Mouse (Mus musculus) erythroid progenitor cell, adult 5-6 weeks (primary cell): ENCODE measurements around the gene Crym. TPM values are rescaled to one million over a fixed set of nuclear protein-coding genes. Genes with fewer than 3 reads are reported as not detected.

Experiments
- ATAC-seq: replicated peaks from 2 replicates; pipeline ENCODE4 v1.8.0; 2016; ENCODE audit warnings: moderate number of reproducible peaks, mild to moderate bottlenecking, moderate TSS enrichment, inconsistent platforms; ENCODE audit not compliant: poor library complexity, low FRiP score, severe bottlenecking
- total RNA-seq, 2 experiments: library from RNA; stranded (forward) in 1 of 2; stranded (reverse) in 1 of 2; fragments of 150-400 nt in 1 of 2; fragments of 186-747, 209-891 nt in 1 of 2; gene quantifications; 2 replicates each; pipeline versions ENCODE4 v1.2.3 to v1.2.4; 2015 to 2017; ENCODE audit warnings: low replicate concordance in 2 of 2

The Crym gene
- total RNA-seq (2015; ENCODE audit: low replicate concordance), result not detected in 2 replicates
- total RNA-seq (2017; ENCODE audit: low replicate concordance), result not detected in 2 replicates

DNA sequence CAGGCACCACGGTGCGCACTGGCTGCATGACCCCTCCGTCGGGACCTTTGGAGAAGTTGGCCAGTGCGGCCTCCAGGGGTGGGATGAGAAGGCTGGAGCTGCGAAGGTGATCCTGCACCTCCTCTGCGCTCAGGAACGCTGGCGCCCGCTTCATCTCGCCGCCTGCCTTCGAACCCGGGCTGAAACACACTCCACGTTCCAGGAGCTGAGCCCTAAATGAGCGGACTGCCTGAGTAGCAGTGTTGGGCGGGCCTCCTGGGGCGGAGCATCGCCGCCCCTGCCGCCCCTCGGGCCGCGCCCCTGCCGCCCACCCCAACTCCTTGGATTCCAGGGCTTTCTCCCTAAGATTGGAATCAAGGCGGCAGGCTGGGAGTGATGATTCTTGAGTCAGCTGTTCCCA is at the start of gene Crym:
Crym (minus strand) TSS at position 341 of the 400 bp plus-strand sequence.
- no peak for ATAC-seq

DNA sequence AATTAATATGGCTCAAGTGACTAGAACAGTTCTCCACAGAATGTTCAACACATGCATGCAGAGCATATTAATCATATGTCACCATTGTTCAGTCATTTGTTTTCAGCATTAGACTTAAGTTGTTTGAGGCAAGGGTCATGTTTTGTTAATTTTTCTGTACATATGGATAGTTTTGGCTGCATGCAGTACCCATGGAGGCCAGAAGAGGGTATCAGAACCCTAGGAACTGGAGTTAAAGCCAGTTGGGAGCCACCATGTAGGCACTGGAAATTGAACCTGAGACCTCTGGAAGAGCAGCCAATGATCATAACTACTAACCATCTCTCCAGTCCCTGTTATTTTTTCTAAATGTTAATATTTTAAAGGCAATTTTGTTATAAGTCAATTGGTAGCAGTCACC is 39.2 kb upstream of the Crym start:
- ATAC-seq, result no peak

DNA sequence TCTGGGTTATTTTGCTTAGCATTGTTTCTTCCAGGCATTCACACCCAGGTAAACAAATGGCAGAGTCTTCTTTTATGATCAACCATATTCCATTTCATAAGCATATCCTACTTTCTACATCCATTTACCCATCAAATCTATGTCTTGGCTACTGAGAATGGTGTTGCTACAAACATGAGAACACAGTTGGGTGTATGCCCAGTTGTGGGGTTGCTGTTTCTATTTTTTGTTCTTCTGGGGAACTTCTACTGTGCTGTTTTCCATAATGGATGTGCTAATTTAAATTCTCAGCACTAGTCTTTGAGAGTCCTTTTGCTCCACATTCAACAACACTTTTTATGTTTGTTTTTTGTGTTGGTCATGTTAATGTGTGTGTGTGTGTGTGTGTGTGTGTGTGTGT is 26.6 kb upstream of the Crym start:
- no peak for ATAC-seq

DNA sequence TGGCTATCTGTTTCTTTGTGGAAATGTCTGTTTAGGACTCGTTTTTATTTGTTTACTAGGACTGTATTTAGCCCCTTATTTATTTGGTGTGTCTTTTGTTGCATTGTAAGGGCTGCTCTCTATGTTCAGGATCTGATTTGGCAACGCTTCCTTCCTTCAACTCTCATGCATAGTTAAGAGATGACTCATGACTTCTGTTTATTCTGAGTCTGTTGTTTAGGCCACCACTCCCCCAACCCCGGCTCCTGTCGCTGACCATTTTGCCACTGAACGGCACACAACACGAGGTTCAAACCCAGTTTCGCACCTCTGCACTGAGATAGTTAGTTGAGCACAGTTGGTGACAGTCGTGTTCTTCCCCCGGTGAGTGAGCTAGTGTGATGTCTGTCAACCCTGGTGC is 4.1 kb upstream of the Crym start:
- ATAC-seq, result no peak

DNA sequence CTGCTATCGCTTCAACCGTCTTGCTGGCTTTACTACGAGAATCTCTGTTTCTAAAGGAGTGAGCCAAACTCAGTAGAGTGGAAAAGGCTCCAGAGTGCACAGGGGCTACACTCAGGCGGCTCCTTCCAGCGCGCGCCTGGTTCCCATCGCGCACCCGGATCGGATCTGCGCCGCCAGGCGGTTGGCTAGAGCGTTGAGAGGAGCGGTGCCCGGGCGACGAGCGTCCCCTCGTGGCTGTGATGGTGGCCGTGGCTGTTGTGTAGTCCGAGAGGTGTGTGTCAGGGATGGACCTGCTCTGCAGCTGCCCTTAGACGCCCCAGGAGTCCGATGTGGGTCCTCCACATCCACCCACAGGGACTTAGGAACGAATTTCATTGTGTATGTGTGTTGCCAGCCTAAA is 1.9 kb upstream of the Crym start, which contains the start of gene Abca14:
Abca14 (plus strand) TSS at position 173 of the 400 bp plus-strand sequence.
- no peak for ATAC-seq

DNA sequence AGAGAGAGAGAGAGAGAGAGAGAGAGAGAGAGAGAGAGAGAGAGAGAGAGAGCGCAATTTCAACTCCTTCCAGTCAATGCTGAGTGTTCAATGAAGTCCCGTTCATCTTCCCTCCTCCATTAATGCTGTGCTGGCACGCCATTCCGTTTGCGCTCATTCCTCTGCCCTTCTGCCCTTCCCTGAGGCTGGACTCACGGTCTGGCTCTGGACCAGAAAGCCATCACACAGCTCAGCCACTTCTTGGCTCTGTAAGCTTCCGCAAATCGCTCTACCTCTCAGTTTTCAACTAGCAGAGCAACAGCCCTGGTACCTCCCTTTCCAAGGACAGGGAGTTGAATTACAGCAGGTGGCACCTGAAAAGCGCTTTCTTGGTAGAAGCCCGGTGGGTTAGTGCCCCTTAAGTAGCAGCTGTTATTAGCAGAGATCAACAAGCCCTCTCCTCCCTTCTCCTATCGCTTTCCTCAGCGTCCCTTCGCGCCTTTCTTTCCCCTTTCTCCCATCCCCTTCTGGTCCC is 623 bp downstream of the Crym start:
- no peak for ATAC-seq

DNA sequence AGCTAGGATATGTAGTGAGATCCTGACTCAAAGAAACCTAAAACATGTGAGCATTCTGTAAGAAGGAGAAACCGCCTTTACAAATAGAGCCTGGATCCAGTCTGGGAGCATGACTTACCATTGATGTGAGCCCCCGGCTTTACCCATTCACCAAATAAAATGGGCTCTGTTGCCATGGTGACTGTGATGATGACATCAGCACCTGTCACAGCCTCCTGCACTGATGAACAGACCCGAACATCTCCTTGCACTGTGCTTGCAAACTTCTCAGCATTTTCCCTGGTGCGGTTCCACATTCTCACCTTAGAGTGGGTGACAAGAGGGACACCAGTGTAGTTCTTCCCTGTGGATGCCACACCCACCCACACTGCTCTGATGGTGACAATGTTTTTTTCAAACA is 6.7 kb downstream of the Crym start:
- no peak for ATAC-seq

DNA sequence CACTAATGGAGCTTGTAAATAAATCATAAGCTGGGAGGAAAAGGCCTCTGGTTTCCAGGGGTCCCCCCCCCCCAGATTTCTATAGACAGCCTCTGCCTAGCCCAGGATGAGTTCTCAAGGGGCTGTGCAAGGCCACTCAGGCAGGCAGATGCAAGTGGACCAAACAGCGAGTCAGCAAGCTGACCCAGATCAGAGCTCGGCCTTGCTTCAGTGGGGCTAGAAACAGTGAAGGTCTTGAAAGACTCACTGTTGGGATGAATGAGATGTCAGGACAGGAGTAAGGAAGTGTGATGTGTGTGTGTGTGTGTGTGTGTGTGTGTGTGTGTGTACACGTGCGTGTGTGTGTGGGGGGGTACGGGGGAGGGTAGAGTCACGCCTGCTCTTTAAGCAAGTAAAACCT is 9.1 kb downstream of the Crym start:
- ATAC-seq, result no peak

DNA sequence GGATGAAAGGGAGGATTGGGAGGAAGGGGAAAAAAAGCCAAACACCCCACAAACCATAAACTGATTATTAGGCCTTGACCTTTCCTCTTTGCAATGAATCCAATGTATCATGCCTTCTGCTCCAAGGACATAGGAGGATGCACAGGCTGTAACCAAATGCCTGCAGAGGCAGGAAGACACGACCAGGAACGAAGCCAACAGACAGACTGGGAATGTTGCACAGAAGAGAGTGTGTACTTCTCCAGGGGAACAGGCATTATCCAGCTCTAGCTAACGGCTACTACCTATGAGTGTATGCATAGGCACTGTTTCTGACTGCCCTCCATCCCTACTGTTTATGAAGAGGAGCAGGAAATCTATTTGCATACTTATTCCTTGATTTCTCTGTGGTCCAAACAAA is 9.7 kb downstream of the Crym start:
- no peak for ATAC-seq

DNA sequence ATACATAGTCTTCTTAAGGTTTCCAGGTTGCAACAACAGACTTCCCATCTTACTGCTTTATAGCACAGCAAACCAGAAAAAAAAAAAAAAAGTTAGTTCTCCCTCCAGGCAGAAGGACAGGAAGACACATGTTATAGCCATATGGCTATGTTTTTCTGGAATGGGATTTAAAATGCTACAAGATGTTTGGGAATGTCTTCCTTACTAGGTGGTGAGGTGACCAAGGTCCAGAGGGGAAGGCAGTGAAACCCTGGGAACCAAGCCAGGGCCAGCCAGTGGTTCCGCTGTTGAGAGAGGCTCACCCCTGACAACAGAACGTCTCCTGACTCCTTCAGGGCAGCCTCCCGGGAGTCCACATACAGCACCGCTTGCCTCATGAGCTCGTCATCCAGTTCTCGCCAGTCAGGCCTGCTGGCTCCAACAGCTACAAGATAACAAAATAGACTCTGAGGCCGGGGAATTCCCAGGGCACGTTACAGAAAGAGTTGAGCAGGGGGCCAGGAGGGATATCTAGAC is 11.7 kb downstream of the Crym start:
- ATAC-seq, result no peak

DNA sequence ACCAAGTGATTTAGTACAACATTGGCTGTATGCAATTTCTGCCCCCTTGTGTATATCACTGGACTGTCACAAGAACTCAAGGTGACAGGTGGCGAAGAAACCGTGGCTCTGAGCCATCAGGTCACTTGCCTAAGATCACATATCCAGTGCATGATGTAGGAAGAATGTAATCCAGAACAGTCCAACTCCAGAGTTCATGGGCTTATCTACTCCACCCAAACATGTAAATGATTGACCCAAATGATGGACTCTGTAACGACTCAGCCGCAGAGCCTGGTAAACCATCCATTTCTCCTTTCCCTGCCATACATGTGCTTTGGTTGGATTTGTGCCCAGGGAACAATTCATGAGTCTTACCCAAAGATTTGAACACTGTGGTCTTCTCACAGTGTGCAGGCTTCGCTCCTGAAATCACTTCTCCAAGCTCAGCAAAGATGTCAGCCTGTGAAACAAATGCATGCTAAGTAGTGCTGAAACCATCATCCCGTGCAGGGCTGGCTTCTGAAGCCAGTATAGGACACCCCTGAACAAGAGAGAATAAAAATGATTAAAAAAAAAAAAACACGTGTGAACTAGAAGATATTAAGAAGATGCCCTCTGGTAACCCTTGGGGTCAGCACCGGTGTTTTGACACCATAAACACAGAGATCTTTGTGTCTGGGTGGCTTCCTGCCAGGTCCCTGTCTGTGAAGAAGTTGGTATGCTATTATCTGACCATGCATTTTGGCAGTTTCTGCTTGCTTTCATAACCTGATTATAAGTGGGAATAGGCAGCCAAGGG is 12.4 kb downstream of the Crym start:
- no peak for ATAC-seq

DNA sequence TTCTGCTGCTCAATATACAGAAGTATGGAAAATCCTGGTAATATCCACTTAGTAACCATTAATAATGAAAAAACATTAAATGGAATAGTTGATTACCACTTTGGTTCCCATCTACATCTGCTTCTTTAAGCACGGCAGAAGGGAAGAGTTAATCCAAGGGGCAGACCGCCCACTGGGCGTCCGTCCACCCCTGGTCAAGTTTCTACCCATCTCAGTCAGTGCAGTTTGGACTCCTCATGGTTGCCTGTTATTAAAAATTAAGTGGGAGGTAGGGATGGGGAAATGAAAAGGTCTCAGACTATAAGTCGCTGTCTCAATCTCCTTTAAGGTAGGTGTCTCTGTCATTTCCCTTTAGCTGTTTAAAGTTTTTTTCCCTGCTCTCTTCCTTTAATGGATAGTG is 13.0 kb downstream of the Crym start:
- no peak for ATAC-seq

DNA sequence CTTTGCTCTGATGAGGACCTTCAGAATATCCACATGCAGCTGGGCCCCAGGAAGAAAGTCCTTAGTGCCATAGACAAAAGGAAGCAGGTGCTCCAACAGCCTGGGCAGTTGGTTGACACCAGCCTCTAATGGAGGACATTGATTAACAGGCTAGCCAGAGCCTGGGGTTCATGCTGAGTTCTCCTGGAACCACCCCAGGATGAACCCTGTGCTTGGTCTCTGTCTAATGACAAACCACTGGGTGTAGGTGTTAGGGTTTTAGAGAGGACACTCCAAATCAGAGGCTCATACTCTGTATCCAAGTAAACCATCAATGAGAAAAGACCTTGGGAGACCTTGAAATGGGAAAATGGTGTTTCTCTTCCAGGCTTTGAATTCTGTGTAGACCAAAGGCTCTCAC is 19.0 kb downstream of the Crym start:
- ATAC-seq, result no peak

DNA sequence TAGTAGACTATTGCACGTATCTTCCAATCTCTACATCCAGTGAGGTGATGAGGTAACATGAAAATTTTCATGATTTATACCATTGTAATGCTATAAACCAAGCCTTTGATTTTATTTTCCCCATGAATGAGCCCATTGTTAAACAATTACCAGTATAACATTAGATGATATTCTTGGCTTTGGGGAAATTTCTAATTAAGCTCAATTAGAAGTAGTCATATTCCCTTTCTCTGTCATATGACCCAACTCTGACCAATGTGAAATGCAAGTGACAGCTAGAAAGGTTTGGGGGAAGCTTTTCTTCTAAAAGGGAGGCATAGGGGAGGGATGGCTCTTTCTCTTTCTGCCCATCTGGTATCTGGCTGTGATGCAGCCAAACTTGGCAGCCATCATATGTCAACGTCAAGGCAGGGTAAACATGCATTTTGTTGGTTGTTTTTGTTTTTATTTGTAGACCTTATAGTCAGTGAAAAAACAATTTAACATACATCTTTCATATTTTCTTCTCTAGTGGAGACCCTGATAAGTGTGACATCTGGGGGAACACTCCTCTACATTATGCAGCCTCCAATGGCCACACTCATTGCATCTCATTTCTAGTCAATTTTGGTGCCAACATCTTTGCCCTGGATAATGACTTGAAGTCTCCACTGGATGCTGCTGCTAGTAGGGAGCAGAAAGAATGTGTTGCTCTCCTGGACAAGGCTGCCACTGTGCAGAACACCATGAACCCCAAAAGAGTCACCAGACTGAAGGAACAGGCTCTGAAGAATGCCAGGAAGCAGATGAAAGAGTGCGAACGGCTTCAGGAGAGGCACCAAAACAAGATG is 20.3 kb downstream of the Crym start:
- no peak for ATAC-seq

DNA sequence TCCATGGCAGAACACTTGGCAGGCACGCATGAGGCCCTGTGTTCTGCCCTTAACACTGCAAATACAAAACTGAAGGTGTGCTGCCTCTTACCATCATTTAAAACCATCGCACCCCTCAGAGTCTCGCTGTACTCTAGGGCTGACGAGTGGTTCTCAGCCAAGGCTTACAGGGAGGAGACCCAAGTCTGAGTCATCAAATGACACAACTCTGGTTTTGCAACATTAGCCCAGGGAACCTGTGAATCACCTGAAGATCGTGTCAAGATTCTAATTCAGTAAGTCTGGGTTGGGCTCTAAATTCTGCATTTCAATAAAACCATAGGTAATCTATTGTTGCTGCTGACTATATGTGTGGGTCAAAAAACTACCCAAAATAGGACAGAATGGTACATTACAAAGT is 21.4 kb downstream of the Crym start:
- ATAC-seq, result no peak

DNA sequence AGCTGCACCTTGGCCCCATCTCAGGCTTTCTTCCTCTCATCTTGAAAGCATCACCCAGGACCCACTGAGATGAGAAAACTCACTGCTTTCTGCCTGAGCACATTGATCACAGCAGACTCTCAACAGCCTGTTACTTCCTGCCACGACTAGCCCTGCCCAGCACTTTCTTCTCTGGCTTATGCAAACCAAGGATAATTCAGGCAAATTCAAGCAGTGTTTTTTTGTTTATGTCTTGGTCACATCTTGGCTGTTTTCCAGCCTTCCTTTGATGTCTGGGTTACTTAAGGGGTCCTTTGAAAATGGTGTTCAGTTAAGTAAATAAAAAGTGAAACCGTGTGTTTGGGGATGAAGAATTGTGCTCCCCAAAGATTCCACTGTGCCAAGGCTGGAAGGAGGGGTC is 23.0 kb downstream of the Crym start:
- ATAC-seq, result no peak

DNA sequence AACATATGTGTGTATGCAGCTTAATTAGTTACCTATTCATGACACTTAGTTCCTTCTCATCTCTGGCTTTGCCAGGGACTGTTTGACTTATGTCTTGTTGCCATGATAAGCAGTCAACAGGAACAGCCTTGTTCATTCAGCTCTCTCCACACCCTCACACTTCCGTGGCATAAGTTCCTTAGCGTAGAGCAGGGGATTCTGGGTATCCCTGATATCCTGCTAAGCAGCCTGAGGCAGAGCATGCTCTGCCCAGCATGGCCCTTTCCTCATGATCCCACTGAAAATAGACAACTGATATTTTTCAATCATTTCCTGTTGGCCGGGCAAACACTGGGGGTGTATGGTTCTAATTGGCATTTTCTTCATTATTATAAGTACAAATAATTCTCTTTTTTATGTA is 24.3 kb downstream of the Crym start:
- ATAC-seq, result no peak

DNA sequence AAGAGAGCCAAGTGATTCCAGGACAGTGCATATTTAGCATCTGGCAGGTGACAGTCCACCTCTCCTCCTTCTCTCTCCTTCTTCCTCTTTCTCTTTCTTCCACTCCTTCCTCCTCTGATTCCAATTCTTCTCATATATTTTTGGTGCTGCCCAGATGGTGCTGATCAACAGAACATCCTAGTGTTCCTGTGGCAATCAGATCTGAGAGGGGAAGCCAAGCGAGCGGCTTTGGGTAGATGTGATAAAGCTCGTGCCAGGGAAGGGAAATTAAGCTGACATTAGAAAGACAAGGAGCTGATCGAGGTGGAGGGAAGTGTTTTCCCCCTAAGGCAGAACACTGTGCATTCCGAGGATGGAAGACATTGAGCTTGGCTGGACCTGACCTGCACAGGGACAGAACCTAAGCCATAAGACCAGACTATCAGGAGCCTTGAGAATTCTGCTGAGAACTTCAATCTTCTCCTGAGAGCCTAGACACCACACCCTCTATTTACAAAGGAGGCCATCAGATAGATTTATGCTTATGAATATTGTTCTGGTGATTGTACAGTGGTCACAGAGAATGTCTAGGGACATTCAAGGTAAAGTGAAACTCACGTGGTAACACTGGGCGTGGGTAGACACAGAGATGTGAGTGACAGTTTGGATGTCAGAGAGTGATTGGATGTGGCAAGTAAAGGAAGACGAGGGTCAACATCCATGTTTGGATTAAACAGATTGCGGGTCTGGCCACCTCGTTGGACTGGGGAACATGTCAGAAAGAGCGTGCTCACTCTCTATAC is 27.0 kb downstream of the Crym start:
- ATAC-seq, result no peak

DNA sequence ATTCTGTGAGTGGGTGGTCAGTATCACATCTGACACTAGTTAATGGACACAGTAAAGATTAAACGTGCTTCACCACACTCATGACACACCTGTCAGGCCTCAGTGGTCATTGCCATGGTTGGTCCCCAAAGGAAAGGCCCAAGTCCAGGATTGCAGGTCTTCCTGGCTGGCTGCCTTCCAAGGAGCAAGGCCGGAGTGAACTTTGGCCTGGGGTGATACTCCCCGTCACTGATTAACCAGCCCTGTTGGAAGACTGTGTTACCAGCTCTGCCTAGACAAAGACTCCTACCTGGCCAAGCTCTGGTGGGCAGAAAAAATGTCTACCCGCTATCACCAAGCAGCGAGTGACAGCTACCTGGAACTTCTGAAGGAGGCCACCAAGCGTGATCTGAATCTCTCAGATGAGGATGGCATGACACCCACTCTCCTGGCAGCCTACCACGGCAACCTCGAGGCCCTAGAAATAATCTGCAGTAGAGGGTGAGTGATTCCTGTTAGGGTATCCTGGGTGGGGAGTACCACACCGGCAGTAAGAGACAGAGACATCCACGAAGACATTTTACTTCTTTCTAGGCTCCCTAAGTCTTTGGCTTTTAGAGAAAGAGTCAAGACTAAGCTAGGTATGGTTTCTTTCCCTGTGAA is 28.2 kb downstream of the Crym start, which contains the start of gene Anks4b:
Anks4b (plus strand) TSS at position 256 of the 642 bp plus-strand sequence.
- no peak for ATAC-seq
